Mouse (Mus musculus) testis, adult 2 months (tissue): ENCODE measurements around the gene Carmil1.

Experiments used
- CTCF ChIP-seq: fragments of 200-500 bp; IDR thresholded peaks from 2 replicates; pipeline ENCODE4 v1.5.1; 2012; ENCODE audit warnings: low read depth, mild to moderate bottlenecking, inconsistent platforms, low read length, moderate library complexity; ENCODE audit not compliant: control insufficient read depth, insufficient read depth, insufficient replicate concordance
- POLR2A ChIP-seq: fragments of 200-500 bp; IDR thresholded peaks from 2 replicates; pipeline ENCODE4 v1.6.1; 2012; ENCODE audit warnings: low read depth, mild to moderate bottlenecking, inconsistent platforms, low read length, moderate library complexity; ENCODE audit not compliant: control insufficient read depth

- TF ChIP-seq CTCF = no peak
- no peak for TF ChIP-seq POLR2A
These were observed 15.8 kb downstream of the Carmil1 start for GRCm38 (mm10) chr13:24264760-24265159.
